Mouse (Mus musculus): ENCODE measurements around the gene Fndc8. TPM values are rescaled to one million over a fixed set of nuclear protein-coding genes. Genes with fewer than 3 reads are reported as not detected.

Gene Fndc8
- total and polyA plus RNA-seq, 3 experiments: 0.06 TPM; not detected in 2

GRCm38 (mm10) chr11:82850259-82850658, 41.7 kb upstream of the Fndc8 start:
- intact Hi-C loops (cut with DNase I): no loop called here
- Histone ChIP-seq H3K4me1 (ENCODE audit: control insufficient read depth, insufficient read depth, low read length) (peaks cover 3% of the 10 kb centered on the region; the same call in 1 of the 2 replicates), H3K79me2 (replicated peaks; ENCODE audit: control insufficient read depth, insufficient read depth, low read length) (no peaks in the 10 kb centered on the region; the same call in 1 of the 2 replicates), H3K9ac (ENCODE audit: low read depth, low read length) (no peak overlapping the region), H3K27ac (no peak overlapping the region), H3K4me3 (no peak overlapping the region), H3K36me3 (ENCODE audit: control insufficient read depth, insufficient read depth, low read length) (no peaks in the 10 kb centered on the region), H3K27me3 (ENCODE audit: control insufficient read depth, insufficient read depth, low read length) (no peaks in the 10 kb centered on the region)
- no peak for TF ChIP-seq POLR2A (IDR thresholded peaks at IDR 0.05; ENCODE audit: insufficient read depth, low read depth, low read length)
- no peak for TF ChIP-seq CTCF (IDR thresholded peaks at IDR 0.05)
- no peak for TF ChIP-seq EP300 (IDR thresholded peaks at IDR 0.05; ENCODE audit: insufficient read depth, low read depth, low read length)
- DNase-seq: no peak
- WGBS: 81% methylated on average over 5 of the region's 5 CpGs

- Histone ChIP-seq H3K79me2 (replicated peaks; ENCODE audit: control insufficient read depth, insufficient read depth, low read length) (no peaks in the 10 kb centered on the region; the same call in 1 of the 2 replicates), H3K27ac (no peak overlapping the region), H3K36me3 (ENCODE audit: control insufficient read depth, insufficient read depth, low read length) (no peaks in the 10 kb centered on the region; the same call in 1 of the 2 replicates), H3K27me3 (ENCODE audit: control insufficient read depth, insufficient read depth, low read length) (no peaks in the 10 kb centered on the region), H3K4me1 (ENCODE audit: control insufficient read depth, insufficient read depth, low read length) (peaks cover 4% of the 10 kb centered on the region), H3K4me3 (no peak overlapping the region), H3K9ac (ENCODE audit: low read depth, low read length) (no peak overlapping the region)
- no peak for DNase-seq
- intact Hi-C loops (cut with DNase I): no loop called here
- TF ChIP-seq CTCF (IDR thresholded peaks at IDR 0.05) (no peak), POLR2A (IDR thresholded peaks at IDR 0.05; ENCODE audit: insufficient read depth, low read depth, low read length) (no peak), EP300 (IDR thresholded peaks at IDR 0.05; ENCODE audit: insufficient read depth, low read depth, low read length) (no peak)
- WGBS: 84% methylated on average over 11 of the region's 11 CpGs
These were observed 39.8 kb upstream of the Fndc8 start for GRCm38 (mm10) chr11:82852115-82852514.

- TF ChIP-seq EP300 (IDR thresholded peaks at IDR 0.05; ENCODE audit: insufficient read depth, low read depth, low read length): no peak
- TF ChIP-seq POLR2A (IDR thresholded peaks at IDR 0.05; ENCODE audit: insufficient read depth, low read depth, low read length): no peak
- no peak for TF ChIP-seq CTCF (IDR thresholded peaks at IDR 0.05)
- intact Hi-C loops (cut with DNase I): no loop called here
- WGBS: 92% methylated on average over 10 of the region's 10 CpGs
- no peak overlapping the region for H3K9ac ChIP-seq (ENCODE audit: low read depth, low read length)
- H3K4me1 ChIP-seq (ENCODE audit: control insufficient read depth, insufficient read depth, low read length): peaks cover 2% of the 10 kb centered on the region
- H3K27me3 ChIP-seq (ENCODE audit: control insufficient read depth, insufficient read depth, low read length): no peaks in the 10 kb centered on the region
- H3K4me3 ChIP-seq: no peak overlapping the region
- no peaks in the 10 kb centered on the region; the same call in 1 of the 2 replicates for H3K79me2 ChIP-seq (replicated peaks; ENCODE audit: control insufficient read depth, insufficient read depth, low read length)
- no peak overlapping the region for H3K27ac ChIP-seq
- DNase-seq: no peak
- no peaks in the 10 kb centered on the region; the same call in 1 of the 2 replicates for H3K36me3 ChIP-seq (ENCODE audit: control insufficient read depth, insufficient read depth, low read length)
These were observed 39.4 kb upstream of the Fndc8 start for GRCm38 (mm10) chr11:82852540-82852939.

- Histone ChIP-seq H3K4me1 (ENCODE audit: control insufficient read depth, insufficient read depth, low read length) (peaks cover 2% of the 10 kb centered on the region), H3K36me3 (ENCODE audit: control insufficient read depth, insufficient read depth, low read length) (no peaks in the 10 kb centered on the region; the same call in 1 of the 2 replicates), H3K27me3 (ENCODE audit: control insufficient read depth, insufficient read depth, low read length) (no peaks in the 10 kb centered on the region), H3K79me2 (replicated peaks; ENCODE audit: control insufficient read depth, insufficient read depth, low read length) (no peaks in the 10 kb centered on the region; the same call in 1 of the 2 replicates), H3K27ac (no peak overlapping the region), H3K4me3 (no peak overlapping the region), H3K9ac (ENCODE audit: low read depth, low read length) (no peak overlapping the region)
- 92% methylated on average over 7 of the region's 7 CpGs for WGBS
- TF ChIP-seq EP300 (IDR thresholded peaks at IDR 0.05; ENCODE audit: insufficient read depth, low read depth, low read length) (no peak), CTCF (IDR thresholded peaks at IDR 0.05) (no peak), POLR2A (IDR thresholded peaks at IDR 0.05; ENCODE audit: insufficient read depth, low read depth, low read length) (no peak)
- DNase-seq: no peak
- intact Hi-C loops (cut with DNase I): no loop called here
These were observed 39.0 kb upstream of the Fndc8 start for GRCm38 (mm10) chr11:82852958-82853357.

GRCm38 (mm10) chr11:82854111-82854510, 37.8 kb upstream of the Fndc8 start:
- 86% methylated on average over 6 of the region's 6 CpGs for WGBS
- DNase-seq: no peak
- H3K27me3 ChIP-seq (ENCODE audit: control insufficient read depth, insufficient read depth, low read length): no peaks in the 10 kb centered on the region
- no peak overlapping the region for H3K27ac ChIP-seq
- no peak overlapping the region for H3K4me3 ChIP-seq
- H3K79me2 ChIP-seq (replicated peaks; ENCODE audit: control insufficient read depth, insufficient read depth, low read length): no peaks in the 10 kb centered on the region; the same call in 1 of the 2 replicates
- intact Hi-C loops (cut with DNase I): no loop called here
- H3K9ac ChIP-seq (ENCODE audit: low read depth, low read length): no peak overlapping the region
- TF ChIP-seq POLR2A (IDR thresholded peaks at IDR 0.05; ENCODE audit: insufficient read depth, low read depth, low read length) (no peak), CTCF (IDR thresholded peaks at IDR 0.05) (no peak), EP300 (IDR thresholded peaks at IDR 0.05; ENCODE audit: insufficient read depth, low read depth, low read length) (no peak)
- H3K4me1 ChIP-seq (ENCODE audit: control insufficient read depth, insufficient read depth, low read length): peaks cover 2% of the 10 kb centered on the region
- H3K36me3 ChIP-seq (ENCODE audit: control insufficient read depth, insufficient read depth, low read length): no peaks in the 10 kb centered on the region; the same call in 1 of the 2 replicates

GRCm38 (mm10) chr11:82855327-82855973, 36.5 kb upstream of the Fndc8 start:
- Histone ChIP-seq H3K4me1 (ENCODE audit: control insufficient read depth, insufficient read depth, low read length) (peaks cover 2% of the 10 kb centered on the region), H3K27ac (no peak overlapping the region), H3K79me2 (replicated peaks; ENCODE audit: control insufficient read depth, insufficient read depth, low read length) (no peaks in the 10 kb centered on the region; the same call in 1 of the 2 replicates), H3K9ac (ENCODE audit: low read depth, low read length) (no peak overlapping the region), H3K4me3 (no peak overlapping the region), H3K27me3 (ENCODE audit: control insufficient read depth, insufficient read depth, low read length) (no peaks in the 10 kb centered on the region), H3K36me3 (ENCODE audit: control insufficient read depth, insufficient read depth, low read length) (no peaks in the 10 kb centered on the region; the same call in 1 of the 2 replicates)
- intact Hi-C loops (cut with DNase I): no loop called here
- no peak for DNase-seq
- no peak for TF ChIP-seq EP300 (IDR thresholded peaks at IDR 0.05; ENCODE audit: insufficient read depth, low read depth, low read length)
- WGBS: 89% methylated on average over 9 of the region's 9 CpGs
